Mouse (Mus musculus) liver, embryonic 14.5 days (tissue): ENCODE measurements around the gene Apoc1.

Source experiments
- CTCF ChIP-seq: IDR thresholded peaks from 2 replicates; pipeline ENCODE4 v1.5.1; 2016; ENCODE audit warnings: antibody characterized with exemption, low read depth, control low read depth
- EP300 ChIP-seq: IDR thresholded peaks from 2 replicates; pipeline ENCODE4 v1.6.1; 2016; ENCODE audit warnings: antibody characterized with exemption, low read depth

GRCm38 (mm10) chr7:19696336-19696873 lies 3.9 kb upstream of the Apoc1 start:
- TF ChIP-seq CTCF (0 out of 2 replicates have a peak, but pooled peaks have one; percentile 5), EP300 (no peak)
